Mouse (Mus musculus) heart, postnatal 0 days (tissue): ENCODE results near the gene 4933415A04Rik. TPM values are rescaled to one million over a fixed set of nuclear protein-coding genes. Genes with fewer than 3 reads are reported as not detected.

Experiments
- ATAC-seq: fragments of 200-750 bp; cut with Nextera tagmentation; 2 replicates; pipeline ENCODE4 v1.8.0; 2017; ENCODE audit warnings: low read depth, moderate number of reproducible peaks, moderate library complexity; ENCODE audit not compliant: insufficient read depth
- DNase-seq: peaks from one replicate; pipeline ENCODE4 v3.0.0-alpha.2; 2016; ENCODE audit warnings: low spot score
- H3K27ac ChIP-seq: fragments of 300-500 bp; sonication (generic); 2 replicates; pipeline ENCODE4 v1.5.1; 2014; ENCODE audit warnings: low read depth, mild to moderate bottlenecking
- H3K27me3 ChIP-seq: fragments of 300-500 bp; sonication (generic); 2 replicates; pipeline ENCODE4 v1.6.1; 2014; ENCODE audit warnings: low read length, mixed read lengths; ENCODE audit not compliant: control insufficient read depth, insufficient read depth
- H3K36me3 ChIP-seq: fragments of 300-500 bp; sonication (generic); replicated peaks from 2 replicates; pipeline ENCODE4 v1.6.1; 2014; ENCODE audit warnings: low read length, mixed read lengths; ENCODE audit not compliant: control insufficient read depth, insufficient read depth
- H3K4me1 ChIP-seq: fragments of 300-500 bp; sonication (generic); 2 replicates; pipeline ENCODE4 v1.6.1; 2014; ENCODE audit warnings: antibody characterized with exemption; ENCODE audit not compliant: control insufficient read depth, insufficient read depth
- H3K4me2 ChIP-seq: fragments of 300-500 bp; sonication (generic); 2 replicates; pipeline ENCODE4 v1.6.1; 2014; ENCODE audit warnings: low read depth, mild to moderate bottlenecking, low read length, moderate library complexity
- H3K4me3 ChIP-seq: fragments of 300-500 bp; sonication (generic); 2 replicates; pipeline ENCODE4 v1.5.1; 2014; ENCODE audit warnings: low read depth, low read length
- H3K9ac ChIP-seq: fragments of 300-500 bp; sonication (generic); replicated peaks from 2 replicates; pipeline ENCODE4 v1.6.1; 2014; ENCODE audit warnings: low read depth, low read length, mixed read lengths
- H3K9me3 ChIP-seq: fragments of 300-500 bp; sonication (generic); replicated peaks from 2 replicates; pipeline ENCODE4 v1.6.1; 2016; ENCODE audit warnings: low read length; ENCODE audit not compliant: control insufficient read depth
- CTCF ChIP-seq: IDR thresholded peaks from 2 replicates; pipeline ENCODE4 v1.5.1; 2016; ENCODE audit warnings: antibody characterized with exemption, control low read depth, low read depth
- EP300 ChIP-seq: IDR thresholded peaks from 2 replicates; pipeline ENCODE4 v1.6.1; 2016; ENCODE audit warnings: antibody characterized with exemption, low read depth
- WGBS: fragments of 180-500 bp; shearing (Covaris S2); extraction: QIAGEN DNeasy Blood & Tissue Kit; methylation state at CpG from one replicate; pipeline ENCODE4 v1.1.7; 2014; 5-methylcytosine and 5-hydroxymethylcytosine counted together
- polyA plus RNA-seq: library from polyadenylated mRNA; unstranded; fragments of >200 nt; fragmentation: Nextera tagmentation; extraction: Ambion mirVana; gene quantifications from 2 replicates; pipeline ENCODE4 v1.2.1, GENCODE M21; 2015
- total RNA-seq: library from RNA; depleted of rRNA; stranded (reverse); fragments of >200 nt; gene quantifications from 2 replicates; pipeline ENCODE4 v1.2.3, GENCODE M21; 2014; ENCODE audit warnings: low replicate concordance; rRNA removed

4933415A04Rik gene
- total and polyA plus RNA-seq, 2 experiments from 2014 or later, result 0.08 to 5.5 TPM

DNA sequence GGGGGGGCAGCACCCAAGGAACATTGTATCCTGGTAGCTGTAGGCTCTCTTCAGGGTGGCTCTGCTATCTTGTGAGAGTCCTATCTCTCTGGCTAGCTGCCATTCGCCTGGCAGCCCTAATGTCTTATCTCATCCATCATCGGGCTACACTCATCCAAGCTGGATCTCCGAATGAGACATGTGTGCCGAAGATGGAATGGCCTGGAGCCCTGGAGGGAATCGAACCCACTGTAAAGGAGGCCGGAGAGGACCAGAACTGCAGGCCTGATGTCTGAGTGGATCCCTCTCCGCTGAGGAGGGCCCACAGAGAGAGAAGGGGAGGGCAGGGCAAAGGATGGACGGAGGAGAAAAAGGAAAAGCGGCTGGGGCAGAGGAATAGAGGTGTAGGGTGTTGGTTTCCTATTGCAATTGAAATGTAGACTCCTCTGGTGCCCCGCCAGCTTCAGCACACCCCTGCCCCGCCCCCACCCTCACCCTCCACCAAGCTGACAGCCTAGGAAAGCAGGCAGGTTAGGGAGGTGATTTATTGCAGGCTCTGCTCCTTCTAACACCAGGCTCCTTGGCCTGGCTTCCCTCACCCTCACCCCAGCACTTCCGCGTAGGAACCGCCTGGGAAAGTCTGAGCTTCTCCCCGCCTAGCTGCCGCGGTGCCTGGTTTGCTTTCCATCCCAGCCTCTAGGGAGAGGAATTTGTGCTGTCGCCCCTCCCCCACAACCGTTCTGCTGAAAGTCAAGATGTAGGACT is 47.0 kb downstream of the 4933415A04Rik start:
- Histone ChIP-seq H3K9me3 (no peaks in the 10 kb centered on the region), H3K9ac (peak overlapping the region; percentile 22; the same call in 1 of the 2 replicates), H3K4me2 (peak overlapping the region; percentile 42), H3K4me1 (peaks cover 15% of the 10 kb centered on the region), H3K4me3 (no peak overlapping the region), H3K27ac (peak overlapping the region; percentile 71), H3K27me3 (no peaks in the 10 kb centered on the region), H3K36me3 (no peaks in the 10 kb centered on the region)
- 12% methylated on average over 19 of the region's 19 CpGs for WGBS
- TF ChIP-seq EP300, result 0 out of 2 replicates have a peak, but pooled peaks have one; percentile 32
- peak; percentile 23; the same call in 1 of the 2 replicates for TF ChIP-seq CTCF
- peak; percentile 86 for DNase-seq
- ATAC-seq, result peak; percentile 83

DNA sequence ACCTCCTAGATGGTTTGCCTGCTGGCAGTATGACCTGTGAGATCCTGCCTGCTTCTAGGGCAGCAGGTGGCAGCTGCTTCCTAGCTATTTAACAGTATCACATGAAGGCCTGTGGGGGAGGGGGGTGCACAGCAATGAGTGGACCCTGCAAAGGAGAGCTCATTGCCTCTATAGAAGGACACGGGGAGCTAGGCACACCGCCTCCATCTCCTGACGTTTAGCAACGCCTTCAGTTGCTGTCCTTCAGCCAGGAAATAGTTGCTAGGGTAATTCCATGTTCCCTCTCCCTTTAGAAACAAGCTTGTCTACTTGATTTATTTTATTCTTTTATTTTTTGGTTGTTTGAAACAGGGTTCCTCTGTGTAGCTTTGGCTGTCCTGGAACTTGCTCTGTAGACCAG is 49.9 kb downstream of the 4933415A04Rik start:
- no peaks in the 10 kb centered on the region for H3K27me3 ChIP-seq
- no peak for DNase-seq
- H3K36me3 ChIP-seq, result no peaks in the 10 kb centered on the region
- TF ChIP-seq EP300 (no peak), CTCF (no peak)
- H3K4me3 ChIP-seq, result no peak overlapping the region
- H3K4me2 ChIP-seq, result no peak overlapping the region
- WGBS, result 61% methylated on average over 4 of the region's 4 CpGs
- no peak for ATAC-seq
- no peak overlapping the region for H3K27ac ChIP-seq
- H3K4me1 ChIP-seq, result peaks cover 15% of the 10 kb centered on the region
- H3K9ac ChIP-seq, result no peak overlapping the region
- H3K9me3 ChIP-seq, result no peaks in the 10 kb centered on the region; the same call in 1 of the 2 replicates

GRCm38 (mm10) chr11:43638486-43638885 is 51.6 kb downstream of the 4933415A04Rik start:
- H3K4me3 ChIP-seq, result no peak overlapping the region
- 86% methylated on average over 3 of the region's 3 CpGs for WGBS
- no peak overlapping the region for H3K4me2 ChIP-seq
- no peak for TF ChIP-seq CTCF
- no peak for TF ChIP-seq EP300
- no peak overlapping the region for H3K9ac ChIP-seq
- DNase-seq (no peak), ATAC-seq (no peak)
- no peaks in the 10 kb centered on the region; the same call in 1 of the 2 replicates for H3K9me3 ChIP-seq
- peaks cover 16% of the 10 kb centered on the region for H3K4me1 ChIP-seq
- H3K36me3 ChIP-seq, result no peaks in the 10 kb centered on the region
- H3K27me3 ChIP-seq, result no peaks in the 10 kb centered on the region
- no peak overlapping the region for H3K27ac ChIP-seq

Other genes starting within 250 kb of the 4933415A04Rik start
- gene Pttg1, start 160.8 kb upstream of the 4933415A04Rik start, total RNA-seq, result 78.1 and 88.3 TPM in 2 replicates
- 179 and 190 TPM in 2 replicates for gene Pttg1, start 160.8 kb upstream of the 4933415A04Rik start, polyA plus RNA-seq
- gene Slu7, start 153.3 kb upstream of the 4933415A04Rik start, total RNA-seq, result 7.2 and 8.0 TPM in 2 replicates
- 31.7 and 36.0 TPM in 2 replicates for gene Slu7, start 153.3 kb upstream of the 4933415A04Rik start, polyA plus RNA-seq
- gene C1qtnf2, start 112.8 kb upstream of the 4933415A04Rik start, total RNA-seq, result 6.3 and 14.3 TPM in 2 replicates
- 13.9 and 14.0 TPM in 2 replicates for gene C1qtnf2, start 112.8 kb upstream of the 4933415A04Rik start, polyA plus RNA-seq
- gene Ccnjl, start 58.3 kb upstream of the 4933415A04Rik start, total RNA-seq, result 8.9 and 10.8 TPM in 2 replicates
- gene Ccnjl, start 58.3 kb upstream of the 4933415A04Rik start, polyA plus RNA-seq, result 10.1 and 11.7 TPM in 2 replicates
- not detected in 2 replicates for gene Fabp6, start 14.5 kb downstream of the 4933415A04Rik start, total RNA-seq
- not detected in 2 replicates for gene Fabp6, start 14.5 kb downstream of the 4933415A04Rik start, polyA plus RNA-seq
- 16.0 and 16.9 TPM in 2 replicates for gene Pwwp2a, start 95.0 kb downstream of the 4933415A04Rik start, total RNA-seq
- gene Pwwp2a, start 95.0 kb downstream of the 4933415A04Rik start, polyA plus RNA-seq, result 11.9 and 12.4 TPM in 2 replicates
- 16.4 and 30.5 TPM in 2 replicates for gene Ttc1, start 161.0 kb downstream of the 4933415A04Rik start, total RNA-seq
- 66.8 and 68.7 TPM in 2 replicates for gene Ttc1, start 161.0 kb downstream of the 4933415A04Rik start, polyA plus RNA-seq